Mouse (Mus musculus): ENCODE data around the gene Parp3.

DNA sequence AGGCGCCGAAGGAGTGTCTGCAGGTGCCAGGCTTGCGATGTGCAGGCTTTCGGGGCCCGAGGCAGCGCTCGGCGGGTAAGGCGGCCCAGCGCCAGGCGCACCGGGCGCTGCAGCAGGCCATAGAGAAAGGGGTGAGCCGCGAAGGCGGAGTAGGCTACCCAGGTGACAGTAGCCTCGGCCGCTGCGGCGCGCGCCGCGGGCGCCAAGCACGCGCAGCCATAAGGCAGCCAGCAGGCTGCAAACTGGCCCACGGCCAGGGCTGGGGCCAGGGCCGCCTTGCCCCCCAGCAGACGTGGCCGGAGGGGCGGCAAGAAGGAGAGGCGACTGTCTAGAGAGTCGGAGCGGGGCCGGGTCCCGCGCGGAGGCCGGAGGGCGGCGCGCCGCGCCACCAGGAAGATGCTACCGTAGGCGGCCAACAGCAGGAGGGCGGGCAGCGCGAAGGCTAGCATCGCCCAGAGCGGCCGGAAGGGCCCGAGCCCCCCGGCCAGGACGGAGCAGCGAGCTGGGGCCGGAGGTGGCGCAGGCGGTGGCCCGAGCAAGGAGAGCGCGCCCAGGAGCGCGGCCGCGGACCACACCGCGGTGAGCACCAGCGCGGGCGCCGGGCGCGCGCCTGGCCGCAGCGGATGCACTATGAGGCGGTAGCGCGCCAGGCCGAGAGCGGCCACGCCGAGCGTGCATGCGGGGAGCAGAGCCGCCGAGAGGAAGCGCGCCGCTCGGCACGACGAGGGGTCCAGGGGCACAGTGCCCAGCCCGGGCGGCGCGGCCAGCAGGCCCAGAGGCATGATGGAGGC, 11.8 kb downstream of the Parp3 start:
- no peak for TF ChIP-seq CTCF (IDR thresholded peaks at IDR 0.05; ENCODE audit: insufficient read depth, low read length)
- no peak for TF ChIP-seq POLR2A (IDR thresholded peaks at IDR 0.05; ENCODE audit: borderline replicate concordance, extremely low read depth, low read depth, low read length)
